Mouse (Mus musculus) cerebellum, adult 18-20 months (tissue): ENCODE measurements around the gene Rreb1.

Experiments
- DNase-seq, 2 experiments: peaks; one replicate each; pipeline ENCODE4 v3.0.0; 2021

Gene Rreb1

GRCm38 (mm10) chr13:37778147-37778593 lies at the start of gene Rreb1:
Gene Rreb1, plus strand, starts transcription at chr13:37778400.
- DNase-seq: peak in 1 of 2 experiments; percentile 13

DNA sequence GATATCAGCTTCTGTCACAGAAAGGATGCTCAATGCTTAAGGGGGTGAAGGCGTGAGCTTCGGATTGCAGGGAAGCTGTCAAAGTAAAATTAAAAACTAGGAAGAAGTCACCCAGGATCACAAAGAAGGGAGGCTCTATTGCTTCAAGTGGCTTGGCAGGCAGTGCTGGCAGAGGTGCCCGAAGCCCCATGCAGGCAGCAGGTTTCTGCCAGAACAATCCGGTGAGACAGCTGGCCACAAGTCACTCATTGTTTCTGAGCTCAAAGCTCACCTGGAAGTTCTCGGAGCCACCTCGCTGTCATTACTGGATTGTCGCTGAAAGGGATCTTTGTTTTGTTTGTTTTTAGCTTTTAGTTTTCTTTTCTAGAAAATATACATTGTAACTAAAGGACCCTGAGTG lies 49.6 kb upstream of the Rreb1 start:
- peak; percentile 13 to 15 for DNase-seq

GRCm38 (mm10) chr13:37731914-37732693 lies 46.1 kb upstream of the Rreb1 start:
- no peak for DNase-seq

DNA sequence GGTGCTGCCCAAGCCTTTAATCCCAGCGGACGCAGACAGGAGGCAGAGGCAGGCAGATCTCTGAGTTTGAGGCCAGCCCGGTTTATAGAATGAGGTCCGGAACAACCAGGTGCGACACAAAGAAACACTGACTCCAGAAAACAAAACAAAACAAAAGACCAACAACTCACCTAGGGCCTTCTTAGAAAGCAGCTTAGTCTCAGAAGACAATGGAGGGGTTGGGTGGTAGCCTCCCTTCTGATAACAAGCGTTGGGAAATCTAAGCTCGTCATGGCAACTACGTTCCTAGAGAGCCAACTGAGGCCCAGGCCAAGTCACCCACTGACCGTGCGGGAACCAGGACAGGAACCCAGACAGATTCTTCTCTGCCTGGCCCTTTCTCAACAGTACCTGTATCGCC lies 43.7 kb upstream of the Rreb1 start:
- DNase-seq: no peak

- DNase-seq: no peak
Measured at GRCm38 (mm10) chr13:37740111-37740510, 38.1 kb upstream of the Rreb1 start.

GRCm38 (mm10) chr13:37740752-37741151 lies 37.4 kb upstream of the Rreb1 start:
- no peak for DNase-seq

DNA sequence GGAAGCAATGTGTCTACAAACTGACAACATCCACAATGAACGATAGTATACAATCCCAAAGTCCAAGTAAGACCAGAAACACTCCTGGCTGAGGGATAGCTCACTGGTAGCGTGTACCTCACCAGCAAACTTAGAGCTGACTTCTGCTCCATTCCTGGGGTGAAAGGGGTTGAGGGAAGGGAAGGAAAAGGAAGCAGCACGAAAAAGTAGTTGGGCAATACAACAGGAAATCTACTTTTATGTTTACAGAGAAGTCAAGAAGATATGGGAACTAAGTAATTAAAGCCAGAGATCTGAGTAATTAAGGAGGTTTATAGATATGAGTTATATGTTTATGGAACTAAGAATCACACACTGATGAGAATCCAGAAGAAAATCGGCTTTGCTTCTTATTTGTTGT lies 36.0 kb upstream of the Rreb1 start:
- DNase-seq: no peak

- no peak for DNase-seq
Measured at GRCm38 (mm10) chr13:37747504-37747903, 30.7 kb upstream of the Rreb1 start.

- no peak for DNase-seq
Measured at GRCm38 (mm10) chr13:37749485-37749884, 28.7 kb upstream of the Rreb1 start.

DNA sequence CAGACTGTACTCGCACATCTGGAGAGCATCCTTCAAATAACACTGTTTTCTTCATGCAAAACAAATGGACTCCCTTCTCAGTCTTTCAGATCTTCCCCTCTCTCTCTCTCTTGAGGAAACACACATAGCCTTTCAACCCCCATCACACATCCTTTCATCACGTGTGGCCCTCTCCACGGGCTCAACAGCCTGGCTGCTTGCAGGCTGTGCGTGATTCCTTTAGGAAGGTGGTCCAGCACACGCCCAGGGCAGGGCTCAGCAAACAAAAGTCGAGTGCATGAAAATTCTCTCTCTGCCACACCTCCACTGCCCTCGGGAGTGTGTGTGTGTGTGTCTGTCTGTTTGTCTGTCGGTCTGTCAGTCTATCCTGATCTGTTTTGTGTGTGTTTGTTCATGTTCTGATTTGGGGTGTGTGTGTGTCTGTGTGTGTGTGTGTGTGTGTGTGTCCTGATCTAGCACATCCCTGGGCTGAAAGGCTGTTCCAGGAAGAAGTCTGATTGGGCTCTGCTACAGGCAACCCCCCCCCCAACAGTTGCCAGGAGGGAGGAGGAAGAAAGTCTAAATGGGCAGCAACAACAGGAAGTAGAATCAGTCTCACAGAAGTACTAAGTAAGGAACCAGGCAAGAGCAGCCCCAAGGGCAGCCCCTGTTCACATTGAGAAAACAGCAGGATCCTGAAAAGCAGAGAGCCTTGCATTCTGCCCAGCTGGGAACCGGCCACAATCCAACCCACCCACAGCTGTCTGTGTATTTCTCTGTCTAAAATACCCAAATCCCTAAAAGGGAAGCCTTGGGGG lies 26.8 kb upstream of the Rreb1 start:
- no peak for DNase-seq

DNA sequence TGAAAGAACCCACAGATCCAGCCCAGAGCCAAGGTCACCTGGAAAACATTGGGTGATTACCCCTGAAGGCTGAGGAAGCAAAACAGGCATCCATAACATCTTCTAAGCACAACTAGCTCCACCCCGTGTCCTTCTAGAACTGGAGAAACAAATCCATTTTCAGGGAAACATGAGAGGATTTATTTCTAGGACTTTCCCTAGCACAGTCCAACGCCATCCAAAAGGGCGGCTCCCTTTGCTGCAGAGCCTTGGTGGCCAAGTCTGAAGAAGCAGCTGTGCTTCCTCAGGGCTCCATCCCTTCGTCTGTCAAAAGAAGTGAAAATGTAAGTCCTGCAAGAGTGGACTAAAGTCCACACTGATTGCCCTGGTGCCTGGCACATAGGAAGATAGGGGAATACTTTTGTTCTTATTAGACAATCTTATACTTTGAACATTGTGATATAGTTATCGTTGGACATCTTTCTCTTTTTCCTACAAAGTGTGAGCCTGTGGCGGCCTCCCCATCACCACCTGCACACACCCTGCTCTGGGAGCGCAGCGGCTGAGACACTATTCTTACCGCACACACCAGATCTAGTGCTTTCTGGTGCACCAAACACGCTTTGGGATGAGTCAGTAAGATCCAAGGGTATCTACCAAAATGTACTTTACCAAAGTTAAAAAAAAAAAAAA lies 18.7 kb upstream of the Rreb1 start:
- no peak for DNase-seq

GRCm38 (mm10) chr13:37760013-37760342 lies 18.2 kb upstream of the Rreb1 start:
- DNase-seq: no peak

DNA sequence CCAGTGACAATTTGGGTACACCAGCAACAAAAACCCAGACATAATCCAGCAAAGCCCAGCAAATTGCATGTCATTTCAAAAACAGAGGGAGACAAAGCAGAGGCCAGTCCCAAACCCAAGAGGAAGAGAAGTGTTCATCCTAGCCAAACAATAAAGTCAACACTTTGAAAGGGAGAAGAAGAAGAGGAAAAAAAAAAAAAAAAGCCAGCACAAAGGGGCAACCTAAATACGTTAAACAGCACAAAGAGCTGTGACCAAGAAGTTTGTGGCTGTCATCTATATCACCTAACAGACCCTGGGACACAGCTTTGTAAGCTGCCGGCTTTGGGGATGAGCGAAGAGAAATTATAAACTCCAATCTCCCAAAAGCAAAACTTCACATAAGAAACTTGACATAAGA lies 17.8 kb upstream of the Rreb1 start:
- no peak for DNase-seq

DNA sequence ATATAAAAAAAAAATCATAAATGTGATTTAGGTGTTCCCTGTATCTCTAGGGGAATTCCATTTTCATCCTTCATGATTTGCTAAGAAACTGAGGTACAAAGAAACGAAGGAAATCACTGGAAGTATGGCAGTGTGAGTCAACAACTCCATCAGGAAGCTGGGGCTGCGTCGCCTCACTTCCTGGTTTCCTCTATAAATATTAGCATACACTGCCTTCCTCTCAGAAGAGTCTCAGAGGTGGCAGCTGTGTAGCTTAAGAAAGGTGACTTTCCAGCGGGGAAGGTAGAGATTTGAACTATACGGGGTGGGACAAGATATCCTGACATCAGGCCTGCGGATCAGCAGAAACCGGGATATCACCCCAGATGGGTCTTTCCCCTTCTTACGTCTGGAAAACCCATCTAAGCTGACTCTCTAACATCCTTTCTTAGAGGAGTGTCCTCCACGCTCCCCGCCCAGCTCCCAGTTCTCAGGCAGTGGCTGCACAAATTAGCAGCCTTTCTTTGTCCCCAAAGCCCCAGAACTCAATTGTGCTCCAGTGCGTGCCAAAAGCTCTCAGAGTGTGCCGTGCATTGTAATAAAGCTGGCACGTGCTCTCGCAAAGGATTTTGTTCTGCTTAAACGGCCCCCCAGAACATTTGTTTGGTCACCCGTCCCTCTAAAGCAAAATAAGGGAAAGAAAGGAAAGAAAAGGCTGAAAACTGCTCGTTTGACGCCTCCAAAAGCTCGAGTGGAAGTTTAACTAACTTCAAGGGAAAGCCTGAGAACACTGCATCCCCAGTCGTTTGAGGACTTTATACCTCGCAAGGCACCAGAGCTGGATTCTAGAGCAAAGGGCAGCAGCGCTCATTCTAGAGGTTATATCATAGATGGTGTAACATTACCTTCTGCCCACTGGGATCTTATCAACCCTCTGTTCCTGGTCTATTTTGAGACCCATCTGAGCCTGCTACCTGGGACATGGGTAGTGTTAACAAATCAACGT lies 17.0 kb upstream of the Rreb1 start:
- no peak for DNase-seq

DNA sequence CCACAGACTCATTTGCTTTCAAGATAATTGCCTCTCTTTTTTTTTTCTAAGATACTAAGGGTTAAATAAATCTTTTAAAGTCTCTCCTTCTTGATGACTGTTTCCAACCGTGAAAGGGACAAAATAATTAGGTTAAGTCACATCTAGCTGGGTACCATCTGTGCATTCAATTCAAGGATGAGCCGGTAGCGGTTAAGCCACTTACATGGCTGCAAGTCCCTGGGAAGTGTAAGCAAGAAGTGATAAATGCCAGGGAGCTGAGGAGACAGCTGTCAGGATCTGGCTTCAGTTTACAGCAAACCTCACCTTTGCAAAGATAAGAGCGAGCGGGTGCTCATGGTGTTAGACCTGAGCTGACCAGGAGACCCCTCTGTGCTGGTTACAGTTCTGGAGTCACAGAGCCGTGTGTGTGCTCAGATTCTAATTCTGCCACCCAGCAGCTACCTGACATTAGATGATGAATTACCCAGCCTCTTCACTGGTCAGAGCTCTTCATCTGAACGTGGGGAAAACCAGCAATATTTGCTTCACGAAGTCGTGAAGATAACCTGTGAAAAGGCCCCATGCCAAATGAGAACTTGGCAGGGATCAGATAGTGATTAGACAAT lies 14.3 kb upstream of the Rreb1 start:
- no peak for DNase-seq

DNA sequence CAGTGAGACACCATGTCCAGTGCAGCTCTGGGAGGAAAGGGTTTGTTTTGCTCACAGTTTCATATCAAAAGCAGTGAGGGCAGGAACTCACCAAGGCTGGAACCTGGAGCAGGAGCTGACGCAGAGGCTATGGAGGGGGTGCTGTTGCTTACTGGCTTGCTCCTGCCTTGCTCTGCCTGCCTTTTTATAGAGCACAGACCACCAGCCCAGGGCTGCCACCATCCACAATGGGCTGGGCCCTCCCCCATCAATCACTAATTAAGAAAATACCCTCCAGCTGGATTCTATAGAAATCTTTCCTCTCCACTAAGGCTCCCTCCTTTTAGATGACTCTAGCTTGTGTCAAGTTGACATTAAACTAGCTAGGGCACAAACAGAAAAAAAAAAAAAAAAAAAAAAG lies 8.4 kb upstream of the Rreb1 start:
- DNase-seq: no peak

- DNase-seq: no peak
Measured at GRCm38 (mm10) chr13:37773476-37773875, 4.7 kb upstream of the Rreb1 start.

DNA sequence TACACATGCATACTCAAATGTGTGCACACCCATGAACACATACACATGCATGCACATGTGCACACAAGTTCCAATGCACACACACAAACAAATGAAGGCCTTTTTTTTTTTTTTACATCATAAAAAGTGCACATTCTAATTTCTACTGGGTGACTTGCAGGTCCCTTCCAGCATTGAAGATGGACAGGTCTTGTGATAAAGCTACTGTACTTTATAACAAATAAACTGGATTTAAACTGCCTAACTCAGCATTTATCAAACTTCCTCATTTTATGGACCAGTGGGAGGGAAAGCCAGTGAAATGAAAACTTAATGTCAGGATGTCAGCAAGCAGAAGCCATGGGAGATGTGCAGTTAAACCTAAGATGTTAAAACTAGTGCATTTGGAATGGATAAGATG lies 1.5 kb upstream of the Rreb1 start:
- DNase-seq: no peak

DNA sequence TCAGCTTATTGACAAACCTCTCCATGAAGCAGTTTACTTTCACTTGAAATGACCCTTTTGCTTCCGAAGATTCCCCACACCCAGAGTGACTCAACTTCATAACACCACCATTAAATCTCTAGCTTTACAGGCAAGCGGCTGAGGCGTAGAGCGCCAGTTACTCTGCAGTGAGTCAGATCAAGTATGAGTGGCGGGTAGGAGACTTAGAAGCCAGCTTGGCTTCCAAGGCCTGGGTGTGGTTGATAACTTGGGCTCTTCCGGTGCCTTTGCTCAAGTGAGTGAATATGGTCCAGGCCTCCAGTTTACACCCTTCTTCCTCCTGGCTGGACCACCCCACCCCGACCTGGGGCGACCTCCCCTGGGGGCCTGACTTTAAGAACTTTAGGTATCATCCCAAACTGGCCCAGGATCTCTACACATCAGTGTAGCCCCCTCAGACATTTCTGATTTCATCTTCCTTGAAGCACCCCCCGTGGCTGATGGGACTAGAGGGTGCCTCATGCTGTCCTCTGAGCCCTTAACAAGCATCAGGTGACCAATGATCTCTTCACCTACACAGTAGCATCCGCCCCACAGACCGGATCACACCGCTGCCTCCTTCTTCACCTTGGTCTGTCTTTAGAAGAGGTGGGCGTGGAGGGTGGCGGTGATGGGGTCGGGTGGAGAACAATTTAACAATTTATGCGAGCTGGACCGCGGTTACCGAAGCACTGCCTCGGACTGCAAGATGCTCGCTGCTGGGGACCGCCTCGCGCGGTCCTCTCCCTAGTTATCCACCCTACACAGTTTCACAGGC lies 651 bp upstream of the Rreb1 start:
- no peak for DNase-seq

- peak; percentile 12 to 22 for DNase-seq
Measured at GRCm38 (mm10) chr13:37778594-37779231, 513 bp downstream of the Rreb1 start.

GRCm38 (mm10) chr13:37779251-37779667 lies 1.1 kb downstream of the Rreb1 start:
- DNase-seq: no peak
